Mouse (Mus musculus) MEL (cell line): Measurements from ENCODE around the gene Slc46a3.

Experiments used
- CTCF ChIP-seq, 3 experiments: IDR thresholded peaks in 2 of 3; conservative IDR thresholded peaks in 1 of 3; 2 replicates each; pipeline ENCODE4 v1.5.1; 2011 to 2012; ENCODE audit warnings: low read length in 3 of 3, low read depth in 2 of 3, mild to moderate bottlenecking in 2 of 3, improper control_type of control experiment in 1 of 3, inconsistent platforms in 1 of 3, mixed read lengths in 1 of 3, moderate library complexity in 1 of 3; ENCODE audit not compliant: control insufficient read depth in 1 of 3, insufficient read depth in 1 of 3, poor library complexity in 1 of 3, severe bottlenecking in 1 of 3
- E2F4 ChIP-seq: IDR thresholded peaks from 2 replicates; pipeline ENCODE4 v1.6.1; 2011; ENCODE audit warnings: low read depth, low read length, improper control_type of control experiment, borderline replicate concordance
- NELFE ChIP-seq: IDR thresholded peaks from 2 replicates; pipeline ENCODE4 v1.6.1; 2011; ENCODE audit warnings: low read depth, low read length, improper control_type of control experiment

- TF ChIP-seq E2F4, result no peak
- TF ChIP-seq NELFE, result no peak
- no peak for TF ChIP-seq CTCF (IDR thresholded peaks at IDR 0.05 in 2 of 3, conservative IDR thresholded peaks at IDR 0.05 in 1 of 3; ENCODE audit: control insufficient read depth in 1 of 3, insufficient read depth in 1 of 3, low read depth in 2 of 3, low read length in 3 of 3, poor library complexity in 1 of 3, severe bottlenecking in 1 of 3)
Observed at GRCm38 (mm10) chr5:147935096-147935495, 40.5 kb upstream of the Slc46a3 start.
